Mouse (Mus musculus) heart, postnatal 14 days (tissue): Measurements from ENCODE around the gene Homer1. TPM values are rescaled to one million over a fixed set of nuclear protein-coding genes. Genes with fewer than 3 reads are reported as not detected.
A peak's percentile ranks its signal among the peaks of the same experiment; 100 is the strongest.

Experiments used
- DNase-seq, 2 experiments: peaks; one replicate each; pipeline ENCODE4 v3.0.0; 2021 to 2022
- intact Hi-C: fragments of 180-260 bp; cut with DNase I; formaldehyde crosslinking; loops from one replicate; pipeline ENCODE4 v1.15.1; 2025
- total RNA-seq, 2 experiments: library from RNA; stranded (reverse); gene quantifications; 2 replicates each; pipeline ENCODE4 v1.2.3; 2021

The Homer1 gene
- total RNA-seq, 2 experiments from 2014 or later, result 63.8 to 67.9 TPM

DNA sequence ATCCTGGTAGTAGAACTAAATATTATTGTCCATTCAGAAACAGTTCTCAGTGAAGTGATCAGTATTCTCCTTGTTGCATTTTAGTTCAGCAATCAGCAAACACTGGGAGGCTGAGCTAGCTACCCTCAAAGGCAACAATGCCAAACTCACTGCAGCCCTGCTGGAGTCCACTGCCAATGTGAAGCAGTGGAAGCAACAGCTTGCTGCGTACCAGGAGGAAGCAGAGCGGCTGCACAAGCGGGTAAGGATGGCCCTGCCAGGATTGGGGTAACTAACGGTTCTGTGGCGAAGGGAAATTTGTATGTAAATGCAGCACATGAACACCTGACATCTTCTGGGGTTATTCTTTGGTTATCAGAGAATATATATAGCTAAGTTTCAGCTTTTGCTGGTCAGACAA lies 88.0 kb downstream of the Homer1 start:
- DNase-seq, result no peak
- intact Hi-C loops, result no loop called here

DNA sequence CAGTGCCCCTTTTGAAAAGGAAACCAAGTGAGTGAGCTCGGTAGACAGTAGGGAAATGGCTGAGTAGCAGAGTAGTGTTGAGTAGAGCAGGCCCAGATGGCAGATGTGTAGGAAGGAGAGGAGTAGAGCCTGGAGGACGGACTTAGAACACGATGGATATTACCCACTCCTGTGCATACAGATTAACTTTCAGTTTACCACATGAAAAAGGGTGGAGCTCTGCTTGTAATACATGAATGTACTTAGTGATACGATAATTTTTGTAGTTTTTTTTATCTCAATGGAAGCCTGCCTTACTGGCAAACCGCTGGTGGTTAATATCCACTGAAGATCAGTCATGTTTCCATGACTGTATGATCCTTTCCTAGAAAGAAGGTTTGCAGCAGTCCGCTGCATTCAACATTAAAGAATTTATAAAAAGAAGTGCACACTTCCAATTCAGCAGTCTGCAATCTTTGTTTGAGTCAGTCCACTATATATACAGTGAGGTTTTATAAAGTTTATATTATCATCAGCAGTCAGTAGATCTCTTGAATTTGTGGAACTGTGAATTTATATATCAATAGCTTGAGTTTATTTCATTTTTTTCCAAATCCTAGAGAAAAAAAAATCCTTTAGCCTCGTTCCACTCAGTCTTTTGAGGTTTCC lies 89.3 kb downstream of the Homer1 start:
- intact Hi-C loops, result no loop called here
- DNase-seq, result no peak

DNA sequence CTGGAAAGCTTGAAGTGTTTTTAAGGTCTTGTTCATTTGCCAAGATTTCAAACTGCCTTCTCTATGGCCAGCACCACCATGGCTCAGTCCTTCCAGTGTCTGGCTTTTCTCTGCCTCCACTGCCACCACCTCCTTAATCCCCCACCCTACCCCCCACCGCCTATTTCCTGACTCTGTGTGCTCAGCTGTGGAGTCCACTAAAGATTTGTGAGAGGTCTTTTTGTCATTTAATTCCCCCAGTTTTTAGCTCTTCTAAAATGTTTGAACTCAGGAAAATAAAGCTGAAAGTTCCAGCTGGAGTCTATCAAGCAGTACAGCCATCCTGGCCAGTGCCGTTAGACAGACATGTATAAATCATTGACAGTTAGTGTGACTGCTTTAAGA lies 89.8 kb downstream of the Homer1 start:
- intact Hi-C loops, result no loop called here

DNA sequence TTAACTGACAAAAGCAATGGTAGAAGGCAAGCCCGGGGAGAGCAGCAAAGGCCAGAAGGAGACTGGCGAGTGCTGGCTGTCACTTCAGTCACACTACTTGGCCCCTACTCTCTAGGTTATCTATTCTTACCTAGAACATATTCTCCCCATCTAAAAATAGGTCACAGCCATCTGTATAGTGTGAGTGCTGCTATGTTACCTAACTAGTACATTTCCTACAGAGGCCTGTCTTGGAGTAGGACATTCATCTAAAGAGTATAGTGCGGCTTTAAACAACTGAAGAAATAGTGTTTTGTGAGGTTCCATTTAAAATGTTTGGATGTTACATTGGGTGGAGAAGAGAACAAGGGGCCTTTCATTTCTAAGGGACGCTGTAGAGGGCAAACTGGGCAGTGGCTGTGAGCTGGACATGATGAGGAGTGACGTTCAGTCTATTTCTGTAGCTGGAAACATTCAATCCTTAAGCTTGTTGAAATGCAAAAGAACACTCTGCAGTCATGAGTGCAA lies 100.3 kb downstream of the Homer1 start:
- peak; percentile 8 to 22 for DNase-seq
- intact Hi-C loops, result loop anchor here (5.0 to 10.0 kb wide), 2 partner anchors 92 to 215 kb away; no protein-coding TSS in a partner anchor

More for the DNA sequence above, 89.8 kb downstream of the Homer1 start:
- no peak for DNase-seq

DNA sequence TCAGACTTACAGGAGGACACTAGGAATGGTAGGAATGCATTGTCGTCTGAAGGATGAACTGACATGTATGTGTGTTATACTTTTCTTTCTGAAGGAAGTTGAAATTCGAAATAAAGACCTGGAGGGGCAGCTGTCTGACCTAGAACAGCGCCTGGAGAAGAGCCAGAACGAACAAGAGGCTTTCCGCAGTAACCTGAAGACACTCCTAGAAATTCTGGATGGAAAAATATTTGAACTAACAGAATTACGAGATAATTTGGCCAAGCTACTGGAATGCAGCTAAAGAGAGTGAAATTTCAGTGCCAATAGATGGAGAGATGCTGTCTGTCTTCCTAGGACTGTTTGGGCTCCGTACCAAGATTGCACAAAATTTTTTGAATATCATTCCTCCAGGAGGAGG lies 102.5 kb downstream of the Homer1 start:
- no peak for DNase-seq
- intact Hi-C loops, result loop anchor here (10.0 kb wide), 1 partner anchor 213 kb away; no protein-coding TSS in a partner anchor

DNA sequence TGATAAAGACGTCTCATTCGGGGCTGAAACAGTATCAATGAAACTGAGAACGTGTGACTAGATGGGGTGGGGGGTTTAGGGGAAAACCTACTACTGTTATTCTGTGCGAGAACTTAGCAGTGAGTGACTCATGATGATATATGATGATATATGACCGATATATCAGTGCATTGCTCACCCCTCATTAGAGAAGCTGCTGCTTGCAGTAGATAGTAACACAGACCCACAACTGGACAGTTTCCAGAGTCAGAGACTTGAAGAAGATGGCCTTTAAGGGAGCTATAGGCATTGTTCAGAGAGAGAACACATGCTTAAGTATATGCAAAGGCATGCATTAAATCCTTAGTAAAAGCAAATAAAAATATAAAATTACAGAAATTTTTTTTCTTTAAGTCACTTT lies 107.4 kb downstream of the Homer1 start:
- no peak for DNase-seq
- intact Hi-C loops, result loop anchor here (10.0 kb wide), 1 partner anchor 208 kb away; no protein-coding TSS in a partner anchor

DNA sequence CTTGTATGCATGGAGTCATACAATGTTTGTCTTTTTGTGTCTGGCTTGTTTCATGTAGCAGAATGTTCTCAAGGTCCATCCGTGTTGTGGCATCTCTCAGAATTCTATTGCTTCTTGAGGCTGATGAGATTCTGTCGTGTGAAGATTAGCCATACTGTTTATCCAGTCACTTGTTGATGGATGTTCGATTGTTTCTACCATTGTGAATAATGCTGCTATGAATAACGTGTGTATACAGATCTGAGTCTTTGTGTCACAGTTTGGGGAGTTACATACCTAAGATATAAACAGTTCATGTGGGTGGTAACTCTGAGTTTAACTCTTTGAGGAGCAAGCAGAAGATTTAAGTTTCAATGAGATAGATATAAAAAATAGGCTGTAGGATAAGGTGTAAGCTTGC lies 110.9 kb downstream of the Homer1 start:
- no peak for DNase-seq
- intact Hi-C loops, result no loop called here

DNA sequence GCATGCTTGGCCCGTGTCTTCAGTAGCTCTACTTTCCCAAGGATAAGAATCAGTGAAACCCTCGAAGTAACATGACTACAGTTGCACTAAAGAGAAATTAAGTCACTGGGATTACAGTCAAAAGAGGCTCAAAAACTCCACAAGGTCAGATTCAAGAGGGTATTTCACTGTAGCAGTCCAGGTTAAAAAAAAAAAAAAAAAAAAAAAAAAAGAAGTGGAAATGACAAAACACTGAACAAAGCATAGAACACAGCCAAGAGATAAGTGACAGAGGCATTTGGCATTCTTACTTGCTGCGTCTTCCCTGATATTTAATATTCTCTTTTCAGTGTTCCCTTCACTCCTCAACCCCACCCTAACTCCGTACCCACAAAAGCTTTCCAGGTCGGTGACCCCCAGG lies 115.6 kb downstream of the Homer1 start:
- intact Hi-C loops, result no loop called here
- no peak for DNase-seq

DNA sequence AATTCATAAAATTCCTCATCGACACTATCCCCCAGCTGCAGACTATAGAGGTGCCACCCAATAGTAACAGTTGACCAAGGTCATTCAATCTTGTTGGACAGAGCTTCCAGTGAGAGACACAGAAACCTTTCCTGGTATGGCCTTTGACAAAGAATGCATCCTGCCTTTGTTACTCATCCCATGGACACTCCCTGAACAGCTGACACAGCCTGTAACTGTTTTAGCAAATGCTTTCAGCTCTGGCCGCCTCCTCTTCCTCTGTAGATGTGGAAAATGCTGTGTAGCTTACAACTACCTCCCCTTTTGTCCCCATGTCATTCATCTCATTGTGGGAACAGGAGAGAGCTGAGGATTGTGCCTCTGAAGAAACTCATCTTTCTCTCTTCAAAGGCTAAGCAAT lies 118.9 kb downstream of the Homer1 start:
- intact Hi-C loops, result no loop called here
- DNase-seq, result no peak

DNA sequence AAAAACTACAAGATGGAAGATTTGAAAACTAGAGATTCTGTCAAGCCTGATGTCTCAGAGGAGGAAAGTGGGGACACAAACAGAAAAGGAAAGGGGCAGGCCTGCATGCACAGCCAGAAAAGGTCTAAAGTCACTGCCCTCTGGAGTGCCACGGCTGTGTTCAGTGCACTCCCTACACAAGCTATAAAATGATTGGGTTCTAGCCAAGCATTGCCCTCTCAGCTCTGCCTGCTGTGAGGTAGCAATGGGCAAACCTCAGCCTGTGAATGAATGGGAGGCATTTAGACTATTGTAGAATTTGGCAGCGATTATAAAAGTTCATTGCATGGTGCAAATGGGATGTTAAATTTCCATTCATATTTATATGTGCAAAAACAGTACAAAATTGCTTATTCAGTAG lies 120.3 kb downstream of the Homer1 start:
- intact Hi-C loops, result no loop called here
- no peak for DNase-seq

DNA sequence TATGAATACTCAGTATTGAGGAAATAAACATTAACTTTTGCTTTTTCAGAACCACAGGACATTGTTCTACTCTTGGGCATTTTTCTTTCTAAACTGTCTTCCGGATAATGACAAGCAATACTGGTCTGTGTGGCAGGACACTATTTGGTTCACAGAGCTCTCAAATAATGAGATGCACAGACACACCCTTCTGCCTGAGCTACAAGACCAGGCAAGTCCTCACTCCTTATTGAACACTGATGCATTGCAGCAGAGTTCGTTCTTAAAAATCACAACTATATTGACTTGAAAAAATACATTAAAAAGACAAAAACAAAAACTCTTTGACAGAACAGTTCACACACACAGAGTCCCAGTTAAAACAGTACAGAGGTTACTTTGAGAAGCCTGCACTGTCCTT lies 123.8 kb downstream of the Homer1 start:
- no peak for DNase-seq
- intact Hi-C loops, result no loop called here

DNA sequence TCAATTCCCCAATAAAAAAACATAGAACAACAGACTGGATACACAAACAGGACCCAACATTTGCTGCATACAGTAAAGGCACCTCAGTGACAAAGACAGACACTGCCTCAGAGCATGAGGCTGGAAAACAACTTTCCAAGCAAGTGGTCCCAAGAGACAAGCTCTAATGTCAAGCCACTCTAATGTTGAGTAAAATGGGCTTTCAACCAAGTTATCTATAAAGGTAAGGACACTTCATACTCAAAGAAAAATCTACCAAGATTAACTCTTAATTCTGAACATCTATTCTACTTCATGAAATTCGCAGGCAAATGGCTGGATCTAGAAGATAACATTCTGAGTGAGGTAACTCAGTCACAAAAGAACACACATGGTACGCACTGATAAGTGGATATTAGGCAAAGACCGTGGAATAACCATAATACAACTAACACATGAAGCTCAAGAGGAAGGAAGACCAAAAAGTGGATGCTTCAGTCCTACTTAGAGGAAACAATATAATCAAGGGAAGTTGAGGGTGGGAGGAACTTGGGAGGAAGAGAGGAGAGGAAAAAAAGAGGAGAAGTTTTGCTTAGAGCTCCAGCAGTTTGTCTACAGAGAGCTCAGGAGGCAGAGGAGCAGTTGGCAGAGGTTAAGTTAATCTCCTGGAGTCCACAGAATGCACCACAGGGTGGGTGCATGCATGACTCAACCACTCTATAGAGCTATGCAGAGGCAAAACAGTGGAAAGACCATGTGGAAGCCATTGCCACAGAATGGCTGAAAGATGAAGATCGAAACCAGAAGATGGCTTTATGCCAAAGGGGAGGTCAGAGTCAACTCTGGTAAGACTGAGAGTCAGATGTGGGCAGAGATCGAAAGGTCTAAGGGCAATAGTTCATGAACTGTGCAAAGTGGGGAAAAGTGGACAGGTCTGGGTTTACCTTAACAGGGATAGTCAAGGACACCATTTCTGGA lies 128.8 kb downstream of the Homer1 start:
- DNase-seq, result no peak
- intact Hi-C loops, result no loop called here

DNA sequence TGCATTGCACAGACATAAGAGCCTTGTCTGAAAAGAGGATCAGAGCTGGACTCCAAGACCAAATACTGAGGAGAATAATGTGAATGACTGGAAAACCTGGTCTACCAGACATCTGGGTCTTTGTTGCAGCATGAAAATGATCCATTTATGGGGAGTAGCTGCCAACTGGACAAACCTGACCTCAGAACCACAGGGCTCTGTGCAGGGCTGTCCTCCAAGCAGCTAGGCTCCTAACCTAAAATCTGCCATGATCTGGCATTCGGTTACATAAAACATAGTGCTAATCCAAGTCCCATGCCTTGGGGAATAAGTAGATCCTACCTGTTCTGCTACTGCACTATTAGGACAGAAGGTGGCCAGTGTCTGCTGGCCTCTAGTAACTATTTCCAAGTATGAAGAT lies 129.8 kb downstream of the Homer1 start:
- intact Hi-C loops, result no loop called here
- no peak for DNase-seq

DNA sequence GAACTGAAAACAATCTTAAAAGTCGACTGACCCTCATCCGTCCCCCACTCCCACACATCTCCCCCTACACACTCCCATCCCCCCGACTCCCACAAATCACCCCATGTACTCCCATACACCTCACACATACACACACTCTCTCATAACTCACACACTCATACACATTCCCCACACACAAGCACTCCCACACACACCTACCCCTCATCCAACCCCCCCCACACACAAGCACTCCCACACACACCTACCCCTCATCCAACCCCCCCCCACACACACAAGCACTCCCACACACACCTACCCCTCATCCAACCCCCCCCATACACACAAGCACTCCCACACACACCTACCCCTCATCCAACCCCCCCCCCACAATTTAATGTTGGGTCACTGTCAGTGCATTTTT lies 140.7 kb downstream of the Homer1 start:
- DNase-seq, result no peak
- intact Hi-C loops, result no loop called here

DNA sequence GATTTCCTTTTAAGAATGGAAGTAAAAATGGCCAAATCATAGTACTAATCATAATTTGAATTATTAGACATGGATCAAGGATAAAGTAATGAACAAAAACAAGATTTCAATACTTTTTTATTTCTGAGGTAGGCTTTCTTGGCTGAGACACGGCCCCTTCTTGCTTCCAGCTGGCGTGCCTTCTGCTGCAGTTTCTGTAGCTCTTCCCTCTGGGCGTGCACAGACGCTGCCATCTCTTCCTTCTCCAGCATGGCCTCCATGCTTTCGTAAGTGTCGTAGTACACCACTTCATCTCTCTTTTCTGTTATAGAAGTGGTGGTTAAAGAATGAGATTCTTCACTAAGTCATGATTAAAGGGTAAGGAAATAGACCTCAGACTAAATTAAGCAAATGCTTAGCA lies 153.8 kb downstream of the Homer1 start:
- intact Hi-C loops, result loop anchor here (5.0 kb wide), 1 partner anchor 44 kb away; the partner anchor contains the start of gene Jmy

More for the DNA sequence above, 153.8 kb downstream of the Homer1 start:
- no peak for DNase-seq

Other genes starting within 250 kb of the Homer1 start
- gene Cmya5, start 154.9 kb upstream of the Homer1 start, total RNA-seq, result 100 to 1,000 TPM; 179 to 186 TPM
- gene Tent2, start 107.2 kb upstream of the Homer1 start, total RNA-seq, result 10 to 100 TPM; 16.5 to 20.6 TPM
- 10 to 100 TPM; 43.2 to 48.0 TPM for gene Jmy, start 200.2 kb downstream of the Homer1 start, total RNA-seq